Mouse (Mus musculus): ENCODE measurements around the gene Il6ra. TPM values are rescaled to one million over a fixed set of nuclear protein-coding genes. Genes with fewer than 3 reads are reported as not detected.

Il6ra gene
- polyA plus RNA-seq (2015; fragmentation: Nextera tagmentation; extraction: Ambion mirVana) = 2.1 and 2.5 TPM in 2 replicates

GRCm38 (mm10) chr3:89912543-89913391 is at the start of gene Il6ra:
TSS of gene Il6ra (minus strand) at chr3:89913196.

GRCm38 (mm10) chr3:89830815-89831591 is 82.0 kb downstream of the Il6ra start, which contains the start of gene She:
TSS of gene She (plus strand) at chr3:89831370.

Other genes with a start within 250 kb of the Il6ra start
- 16.3 and 19.0 TPM in 2 replicates for gene Adar, start 198.2 kb downstream of the Il6ra start, polyA plus RNA-seq (2015; fragmentation: Nextera tagmentation; extraction: Ambion mirVana)
- 13.8 and 16.1 TPM in 2 replicates for gene Chrnb2, start 148.6 kb downstream of the Il6ra start, polyA plus RNA-seq (2015; fragmentation: Nextera tagmentation; extraction: Ambion mirVana)
- 13.1 and 13.9 TPM in 2 replicates for gene Ube2q1, start 139.6 kb downstream of the Il6ra start, polyA plus RNA-seq (2015; fragmentation: Nextera tagmentation; extraction: Ambion mirVana)
- 1.3 and 1.5 TPM in 2 replicates for gene She, start 81.8 kb downstream of the Il6ra start, polyA plus RNA-seq (2015; fragmentation: Nextera tagmentation; extraction: Ambion mirVana)
- 9.8 and 10.8 TPM in 2 replicates for gene Atp8b2, start 50.3 kb upstream of the Il6ra start, polyA plus RNA-seq (2015; fragmentation: Nextera tagmentation; extraction: Ambion mirVana)
- 88.6 and 90.9 TPM in 2 replicates for gene Hax1, start 85.6 kb upstream of the Il6ra start, polyA plus RNA-seq (2015; fragmentation: Nextera tagmentation; extraction: Ambion mirVana)
- gene 4933434E20Rik, start 138.4 kb upstream of the Il6ra start, polyA plus RNA-seq (2015; fragmentation: Nextera tagmentation; extraction: Ambion mirVana) = 211 and 214 TPM in 2 replicates
- 113 and 119 TPM in 2 replicates for gene Ubap2l, start 139.4 kb upstream of the Il6ra start, polyA plus RNA-seq (2015; fragmentation: Nextera tagmentation; extraction: Ambion mirVana)
- 236 and 260 TPM in 2 replicates for gene Tpm3, start 159.5 kb upstream of the Il6ra start, polyA plus RNA-seq (2015; fragmentation: Nextera tagmentation; extraction: Ambion mirVana)
- 0.08 and 0.10 TPM in 2 replicates for gene Nup210l, start 190.9 kb upstream of the Il6ra start, polyA plus RNA-seq (2015; fragmentation: Nextera tagmentation; extraction: Ambion mirVana)